Mouse (Mus musculus): Measurements from ENCODE around the gene Scrt2.
"Not testable (repeated sequence)": the region's sequence is repeated elsewhere in the genome, so short reads cannot be mapped to it uniquely, and the experiment has no call there.

Scrt2 gene

DNA sequence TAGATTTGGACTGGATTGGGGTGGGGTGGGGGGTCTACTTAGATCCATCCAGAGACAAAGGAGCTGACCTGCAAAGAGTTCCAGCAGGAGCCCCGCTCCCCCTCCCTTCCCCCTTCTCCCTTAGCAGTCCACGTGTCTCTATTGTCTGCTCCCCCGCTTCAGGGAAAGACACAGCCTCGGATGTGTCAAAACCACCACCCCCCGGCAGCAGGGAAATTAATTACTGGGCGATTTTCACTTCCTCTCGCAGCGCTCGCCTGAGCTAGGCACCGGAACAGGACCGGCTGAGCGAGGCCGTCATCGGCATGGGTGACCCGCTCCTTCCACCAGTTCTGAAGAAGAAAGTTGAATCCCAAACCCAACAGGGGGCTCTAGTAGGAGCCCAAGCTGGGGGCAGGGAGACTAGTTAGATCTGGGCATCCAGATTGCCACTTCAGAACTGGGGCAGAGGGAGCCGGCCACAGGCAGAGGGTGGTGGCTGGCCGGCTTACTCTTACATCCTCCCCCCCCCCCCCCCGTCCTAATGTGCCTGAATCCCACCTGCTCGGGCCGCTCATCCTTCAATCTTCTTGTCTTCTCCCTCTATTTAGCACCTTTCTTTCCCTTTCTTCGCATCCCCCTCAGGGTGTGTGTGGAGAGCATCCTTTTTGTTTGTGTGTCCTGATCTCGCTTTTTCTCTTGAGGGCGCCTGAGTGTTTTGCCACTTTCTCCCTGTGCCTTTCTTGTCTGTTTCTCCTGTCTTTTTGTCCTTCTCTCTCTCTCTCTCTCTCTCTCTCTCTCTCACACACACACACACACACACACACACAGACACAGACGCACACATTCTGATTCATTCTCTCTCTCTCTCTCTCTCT is at the start of gene Scrt2:
Gene Scrt2 (plus strand): TSS at position 845 of the 857 bp plus-strand sequence.
- DNase-seq (ENCODE audit: low spot score in 2 of 2) = no peak

DNA sequence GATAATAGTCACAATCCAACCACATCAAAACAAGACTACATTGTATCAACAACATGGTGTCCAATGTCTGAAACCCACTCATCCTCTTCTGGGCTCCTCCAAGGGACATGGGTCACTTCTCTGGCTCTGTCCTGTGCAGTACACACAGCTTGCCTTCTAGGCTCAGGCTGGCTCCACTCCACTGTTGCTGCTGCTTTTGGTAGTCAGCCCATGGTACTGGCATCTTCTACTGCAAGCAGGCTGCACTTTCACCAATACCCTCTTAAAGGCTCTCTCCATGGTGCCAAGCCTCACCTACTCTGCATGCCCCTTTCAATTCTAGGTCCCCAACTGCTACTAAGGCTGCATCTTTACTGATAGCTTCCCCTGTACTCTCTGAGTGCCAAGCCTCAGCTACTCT is 41.2 kb upstream of the Scrt2 start:
- no peak for DNase-seq (ENCODE audit: low spot score in 2 of 2)

DNA sequence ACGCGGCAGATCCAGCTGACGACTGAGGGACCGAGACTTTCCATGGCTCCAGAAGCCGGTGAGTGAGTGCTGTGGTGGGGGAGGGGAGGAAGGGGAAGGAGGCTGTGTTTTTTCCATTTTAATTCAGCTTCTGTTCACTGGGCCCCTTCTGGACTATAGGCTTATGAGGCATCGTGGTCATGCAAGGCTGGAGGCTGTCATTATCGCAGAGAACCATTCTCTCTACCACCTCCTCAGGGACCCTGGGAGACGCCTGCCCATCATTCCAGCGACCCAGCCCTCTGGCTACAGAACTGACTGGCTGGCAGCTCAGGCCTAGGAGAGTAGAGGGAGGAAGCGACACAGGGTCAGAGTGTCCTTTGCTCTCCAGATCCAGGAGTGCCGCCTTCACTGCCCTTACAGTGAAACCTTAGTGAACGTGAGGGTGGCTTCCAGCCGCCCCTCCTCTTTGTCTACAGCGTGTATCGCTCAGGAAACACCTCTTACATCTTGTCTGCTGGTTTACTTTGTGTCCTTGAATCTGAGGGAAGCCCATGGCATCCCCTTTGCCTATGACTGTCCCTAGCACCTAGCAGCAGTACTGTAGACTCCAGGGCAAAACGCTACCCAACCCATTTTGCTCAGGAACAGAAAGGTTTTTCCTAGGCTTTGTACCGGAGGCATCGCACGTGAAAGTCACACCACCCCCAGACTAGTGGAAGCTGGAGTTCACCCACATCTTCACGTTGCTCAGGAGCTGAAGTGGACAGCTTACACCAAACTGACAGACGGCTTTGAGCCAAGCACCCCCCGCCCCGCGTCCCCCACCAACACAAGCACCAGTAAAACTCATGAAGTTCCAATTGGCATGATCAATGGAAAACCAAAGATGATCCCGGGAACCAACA is 34.0 kb upstream of the Scrt2 start:
- DNase-seq (ENCODE audit: low spot score in 2 of 2) = no peak

GRCm38 (mm10) chr2:152048003-152048980 is 33.0 kb upstream of the Scrt2 start:
- no peak for DNase-seq (ENCODE audit: low spot score in 2 of 2)

DNA sequence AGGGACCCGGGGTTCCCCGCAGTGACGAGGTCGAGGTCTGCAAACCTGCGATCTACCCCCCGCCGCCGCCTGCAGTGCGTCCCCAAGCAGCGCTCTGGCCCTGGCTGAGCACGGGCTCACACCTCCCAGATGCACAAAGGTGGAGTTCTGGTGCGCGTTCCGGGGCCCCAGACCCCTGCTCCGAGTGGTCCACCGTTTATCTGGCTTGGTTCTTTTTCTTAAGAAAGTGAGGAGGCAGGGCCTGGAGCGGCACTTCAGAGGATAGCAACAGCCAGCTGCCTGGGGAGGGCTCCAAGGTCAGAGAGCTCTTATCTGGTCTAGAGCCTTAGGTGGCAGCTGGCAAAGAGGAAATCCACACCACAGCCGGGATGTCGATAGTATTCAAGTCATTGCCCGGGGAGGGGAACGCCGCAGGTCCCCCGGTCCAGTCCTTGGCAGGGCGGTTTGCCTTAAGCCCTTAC is 32.3 kb upstream of the Scrt2 start:
- DNase-seq (ENCODE audit: low spot score in 2 of 2) = no peak

- DNase-seq (ENCODE audit: low spot score in 2 of 2) = no peak
Measured at GRCm38 (mm10) chr2:152049611-152050270, 31.6 kb upstream of the Scrt2 start.

DNA sequence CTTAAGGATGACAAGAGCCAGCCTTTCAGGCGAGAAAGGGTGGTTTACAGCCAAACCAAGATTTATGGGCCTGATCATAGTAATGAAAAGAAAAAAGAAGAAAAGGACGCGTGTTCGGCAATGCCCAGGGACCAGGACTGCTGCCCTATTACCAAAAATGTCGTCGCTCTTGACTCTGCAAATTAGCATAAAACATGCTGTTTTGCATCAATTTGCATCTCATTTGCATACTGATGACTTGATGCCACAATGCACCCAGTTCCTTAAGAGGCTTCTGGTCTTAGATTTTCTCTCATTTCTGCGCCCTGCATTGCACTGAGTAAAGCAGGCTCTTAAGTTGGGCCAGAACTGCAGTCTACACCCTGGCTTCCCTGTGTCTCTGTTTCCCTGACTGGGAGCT is 31.0 kb upstream of the Scrt2 start:
- DNase-seq (ENCODE audit: low spot score in 2 of 2) = no peak

DNA sequence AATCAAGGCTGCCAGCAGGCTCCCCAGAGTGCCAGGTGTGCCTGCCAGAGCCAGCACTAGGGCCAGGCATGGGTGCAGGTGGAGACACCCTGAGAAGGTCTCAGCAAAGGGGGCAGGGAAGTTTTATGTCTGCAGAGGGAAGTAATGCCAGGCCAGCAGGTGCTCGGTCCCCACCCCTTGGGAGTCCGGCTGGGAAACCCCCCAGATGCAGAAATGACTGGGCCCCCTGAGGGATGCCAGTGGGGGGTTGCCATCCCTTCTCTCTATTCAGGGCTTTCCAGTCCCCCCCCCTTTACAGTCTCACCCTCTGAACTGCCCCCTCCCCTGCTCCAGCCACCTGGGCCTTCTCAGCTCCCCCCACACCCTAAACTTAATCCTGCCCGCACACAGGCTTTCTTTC is 29.3 kb upstream of the Scrt2 start:
- DNase-seq (ENCODE audit: low spot score in 2 of 2) = no peak

- no peak for DNase-seq (ENCODE audit: low spot score in 2 of 2)
Measured at GRCm38 (mm10) chr2:152055406-152055805, 25.9 kb upstream of the Scrt2 start.

DNA sequence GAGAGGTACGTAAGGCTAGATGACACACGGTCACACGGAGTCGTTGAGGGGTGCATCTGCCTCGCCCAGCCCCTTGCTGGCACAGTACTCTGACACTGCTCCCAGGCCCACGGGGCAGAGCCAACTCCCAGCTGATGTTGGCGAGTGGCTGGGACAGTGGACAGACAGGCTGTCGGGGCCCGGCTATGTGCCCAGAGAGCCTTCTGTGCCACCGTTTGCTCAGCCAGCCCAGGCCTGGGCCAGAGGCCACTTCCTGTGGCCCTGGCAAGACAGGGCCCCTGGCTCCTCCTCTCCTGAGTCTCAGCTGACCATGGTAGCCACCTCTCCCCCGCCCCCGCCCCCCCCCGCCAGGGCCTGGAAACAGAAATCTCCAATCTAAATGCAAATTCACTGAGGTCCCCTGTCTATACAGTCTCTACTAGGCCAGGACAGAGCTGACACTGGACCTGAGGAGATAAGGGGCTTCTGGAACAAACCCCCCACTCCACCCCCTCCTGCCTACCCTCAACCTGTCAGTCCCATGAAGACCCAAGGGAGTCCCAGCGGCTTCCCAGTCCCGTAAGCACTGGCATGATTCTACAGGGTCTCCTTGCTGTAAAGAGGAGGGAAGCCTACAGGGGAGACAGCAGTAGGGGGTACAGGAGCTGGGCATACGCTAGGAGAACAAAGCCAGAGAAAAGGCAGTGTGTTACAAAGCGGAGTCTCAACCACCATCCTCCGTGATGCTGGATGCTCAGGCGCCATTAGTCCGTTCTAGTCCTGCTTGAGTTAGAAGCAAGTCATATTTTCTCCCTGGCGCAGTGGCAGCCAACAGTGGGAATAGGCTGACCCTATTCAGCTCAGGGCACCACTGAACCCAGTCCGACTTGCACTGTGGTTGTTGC is 24.7 kb upstream of the Scrt2 start:
- DNase-seq (ENCODE audit: low spot score in 2 of 2) = no peak

DNA sequence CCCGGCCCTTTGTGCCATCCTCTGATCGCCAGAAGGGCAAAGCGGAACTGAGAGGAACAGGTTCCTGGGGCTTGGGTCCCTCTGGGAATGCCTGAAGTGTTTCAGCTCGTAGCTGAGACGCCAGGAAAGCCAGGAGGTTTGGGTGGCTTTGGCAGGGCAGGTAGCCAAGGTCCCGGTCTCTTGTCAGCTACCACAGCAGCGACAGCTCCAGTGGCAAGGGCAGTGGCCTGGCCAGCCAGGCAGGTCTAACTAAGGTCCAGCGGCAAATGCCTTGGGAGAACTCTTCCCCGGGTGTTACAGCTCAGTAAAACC is 24.1 kb upstream of the Scrt2 start:
- DNase-seq (ENCODE audit: low spot score in 2 of 2) = no peak

DNA sequence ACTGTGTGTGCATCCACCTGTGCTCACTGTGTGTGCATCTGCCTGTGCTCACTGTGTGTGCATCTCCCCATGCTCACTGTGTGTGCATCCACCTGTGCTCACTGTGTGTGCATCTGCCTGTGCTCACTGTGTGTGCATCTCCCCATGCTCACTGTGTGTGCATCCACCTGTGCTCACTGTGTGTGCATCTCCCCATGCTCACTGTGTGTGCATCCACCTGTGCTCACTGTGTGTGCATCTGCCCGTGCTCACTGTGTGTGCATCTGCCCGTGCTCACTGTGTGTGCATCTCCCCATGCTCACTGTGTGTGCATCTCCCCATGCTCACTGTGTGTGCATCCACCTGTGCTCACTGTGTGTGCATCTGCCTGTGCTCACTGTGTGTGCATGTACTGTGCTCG is 18.5 kb upstream of the Scrt2 start:
- not testable (repeated sequence) for DNase-seq (ENCODE audit: low spot score in 2 of 2)

DNA sequence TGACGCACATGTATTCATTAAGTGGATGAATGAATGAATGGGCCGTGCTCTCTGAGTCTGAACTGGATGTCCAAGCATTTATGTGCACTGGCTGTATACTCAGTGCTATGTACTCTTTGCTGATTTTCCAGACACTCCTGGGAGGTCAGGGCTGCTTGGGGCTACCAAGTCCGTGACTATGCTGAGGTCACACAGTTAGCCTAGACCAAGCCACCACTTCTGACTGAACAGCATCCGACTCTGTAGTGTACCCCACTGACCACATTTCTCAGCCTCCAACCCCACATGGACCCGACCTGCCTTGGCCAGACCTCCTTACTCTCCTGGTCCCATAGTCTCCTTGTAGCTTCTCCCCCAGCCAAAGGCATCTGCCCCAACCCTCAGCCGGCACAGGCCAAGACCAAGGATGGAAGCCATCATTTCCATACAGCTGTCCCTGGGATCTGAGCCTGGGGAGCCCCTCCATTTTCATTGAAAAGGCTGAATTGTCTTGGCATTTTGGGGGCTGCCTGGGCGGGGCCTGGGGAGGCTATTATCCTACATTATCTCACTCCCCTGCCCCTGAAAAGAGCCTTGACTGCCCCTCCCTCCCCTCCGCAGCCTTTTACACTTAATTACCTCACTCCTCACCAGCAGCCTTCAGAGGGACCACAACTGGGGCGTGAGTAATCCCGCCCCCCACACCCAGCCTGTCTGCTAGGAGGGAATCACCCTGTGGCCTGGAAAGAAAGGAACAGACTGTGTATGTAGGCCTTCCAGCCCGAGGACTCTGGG is 12.5 kb upstream of the Scrt2 start:
- DNase-seq (ENCODE audit: low spot score in 2 of 2) = no peak

GRCm38 (mm10) chr2:152069434-152069786 is 11.9 kb upstream of the Scrt2 start:
- DNase-seq (ENCODE audit: low spot score in 2 of 2) = no peak

DNA sequence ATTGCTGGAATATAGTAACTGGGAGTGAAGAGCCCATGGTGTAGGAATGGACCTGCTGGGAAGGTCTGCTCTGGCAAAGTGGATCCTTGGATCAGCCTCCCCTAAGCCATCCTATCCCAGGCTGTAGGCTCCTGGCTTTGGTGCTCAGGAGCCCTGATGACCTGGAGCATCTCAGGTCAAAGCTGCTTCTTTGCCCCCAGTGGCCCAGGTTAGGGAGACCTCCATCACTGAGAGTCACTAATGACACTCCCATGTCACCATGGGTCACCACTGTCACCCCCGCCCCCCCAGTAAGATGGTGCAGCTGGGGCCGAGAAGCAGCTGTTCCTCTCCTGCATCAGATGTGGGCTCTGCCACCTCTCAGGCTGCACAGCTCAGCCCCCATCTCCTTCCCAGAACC is 11.4 kb upstream of the Scrt2 start:
- no peak for DNase-seq (ENCODE audit: low spot score in 2 of 2)

GRCm38 (mm10) chr2:152074521-152074920 is 6.8 kb upstream of the Scrt2 start:
- no peak for DNase-seq (ENCODE audit: low spot score in 2 of 2)

DNA sequence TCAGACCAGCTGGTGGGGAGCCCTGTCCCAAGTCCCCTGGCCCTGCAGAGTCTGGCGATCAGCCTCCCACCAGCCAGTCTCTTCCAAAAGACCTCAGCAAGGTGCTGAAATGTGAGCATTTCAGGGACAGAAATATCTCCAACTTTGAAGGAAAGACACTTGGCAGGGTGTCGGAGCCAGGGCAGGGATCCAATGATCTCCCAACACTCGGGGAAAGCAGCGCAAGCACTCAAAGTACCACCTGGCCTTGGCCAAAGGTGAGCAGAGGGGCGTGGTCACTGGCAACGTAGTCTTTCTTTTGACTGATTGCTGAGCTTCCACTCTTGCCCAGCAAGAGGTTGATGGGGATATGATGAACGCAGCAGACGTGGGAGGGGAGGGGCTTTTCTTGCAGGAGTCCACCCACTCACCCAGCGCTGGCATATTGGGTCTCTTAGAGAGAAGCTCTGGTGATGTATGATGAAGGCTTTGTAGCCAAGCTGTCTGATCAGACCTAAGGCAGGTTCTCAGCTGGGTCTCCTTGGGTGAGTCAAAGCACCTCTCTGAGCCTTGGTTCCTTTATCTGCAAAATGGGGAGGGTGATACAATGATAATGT is 5.9 kb upstream of the Scrt2 start:
- no peak for DNase-seq (ENCODE audit: low spot score in 2 of 2)

DNA sequence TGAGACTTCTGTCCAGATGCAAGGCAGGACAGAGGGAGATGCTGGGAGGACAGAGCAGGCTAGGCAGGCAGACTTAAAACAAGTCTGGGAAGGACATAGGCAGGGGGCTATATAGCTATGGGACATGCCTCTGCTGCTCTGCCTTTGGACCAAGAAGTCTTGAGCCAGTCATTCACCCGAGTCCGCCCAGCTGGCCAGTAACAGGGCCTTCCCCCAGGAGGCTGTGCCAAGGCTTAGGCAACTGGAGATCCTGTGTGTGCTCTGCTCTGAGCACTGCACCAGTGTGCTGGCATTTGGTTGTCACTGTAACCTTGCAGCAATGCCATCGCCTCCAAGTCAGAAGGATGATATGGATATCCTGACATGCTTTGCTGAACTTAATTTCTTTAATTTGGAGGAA is 4.0 kb upstream of the Scrt2 start:
- DNase-seq (ENCODE audit: low spot score in 2 of 2) = no peak

Measured in thymus, postnatal 10 days (tissue).